Mouse (Mus musculus) MN1 (cell line): ENCODE measurements around the gene Tceanc2.

Experiments used
- DNase-seq: peaks from one replicate; pipeline ENCODE4 v3.0.0-alpha.2; 2016; ENCODE audit warnings: low spot score

Tceanc2 gene

DNA sequence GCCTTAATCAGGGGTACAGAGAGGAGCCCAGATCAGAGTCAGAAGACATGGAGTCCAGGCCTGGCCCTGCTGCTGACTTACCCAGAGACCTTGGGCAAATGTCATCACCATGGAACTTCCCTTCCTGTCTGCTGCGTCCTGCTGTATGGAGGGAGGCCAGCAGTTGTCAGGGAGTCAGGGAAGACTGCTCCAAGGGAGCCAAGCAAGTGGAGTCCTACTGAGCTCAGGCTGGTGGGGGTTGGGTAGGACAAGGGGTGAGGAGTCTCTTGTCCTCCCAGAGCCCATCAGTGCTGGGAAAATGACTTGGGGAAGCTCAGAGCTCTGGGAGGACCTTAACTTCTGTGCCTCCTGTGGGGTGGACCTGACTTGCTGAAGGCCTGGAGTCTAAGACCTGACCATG lies 94.6 kb downstream of the Tceanc2 start:
- no peak for DNase-seq
